Mouse (Mus musculus) cerebellum, adult 9-10 months (tissue): ENCODE results near the gene Ttc5.
"Not testable (repeated sequence)": the region's sequence is repeated elsewhere in the genome, so short reads cannot be mapped to it uniquely, and the experiment has no call there.

Source experiments
- DNase-seq: peaks from one replicate; pipeline ENCODE4 v3.0.0; 2022

The Ttc5 gene

DNA sequence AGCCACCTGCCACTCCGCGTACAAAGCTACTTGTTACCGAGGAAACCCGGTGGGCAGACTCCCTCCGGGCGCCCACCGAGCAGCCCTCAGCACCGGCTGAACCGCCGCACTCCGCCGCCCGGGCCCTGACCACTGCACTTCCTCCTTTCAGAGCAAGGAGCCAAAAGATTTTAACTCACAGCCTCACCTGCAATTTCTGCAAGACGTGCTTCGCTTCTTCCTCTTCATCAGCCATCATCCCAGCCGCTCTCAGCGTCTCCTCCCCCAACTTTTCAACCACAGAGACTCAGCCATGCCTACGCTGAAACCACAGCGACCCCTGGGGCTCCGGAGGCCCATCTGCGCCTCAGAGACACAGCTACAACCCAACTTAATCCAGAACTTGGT lies at the start of gene Ttc5:
TSS of gene Ttc5 (minus strand) at position 269 of the 387 bp plus-strand sequence.
- peak; percentile 90 for DNase-seq

GRCm38 (mm10) chr14:50834435-50834834 lies 49.1 kb upstream of the Ttc5 start:
- peak; percentile 10 for DNase-seq

DNA sequence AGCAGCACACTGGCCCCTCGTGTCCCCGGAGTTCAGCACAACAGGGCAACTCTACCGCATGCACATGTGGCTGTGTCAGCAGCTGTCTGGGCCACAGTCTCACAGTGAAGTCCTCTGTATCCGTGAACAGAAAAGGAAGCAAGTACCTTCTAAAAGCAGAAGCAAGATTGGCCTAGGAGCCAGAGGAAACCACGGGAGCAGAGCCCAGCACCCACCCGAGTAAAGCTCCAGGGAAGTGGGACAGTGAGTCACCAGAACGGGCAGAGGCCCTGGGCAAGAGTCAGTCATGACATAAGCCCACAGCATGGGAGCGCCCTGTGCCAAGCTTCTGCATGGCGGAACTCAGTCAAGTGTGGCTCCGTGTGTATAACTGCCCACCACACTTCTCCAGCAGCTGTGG lies 48.6 kb upstream of the Ttc5 start:
- DNase-seq: peak; percentile 63

DNA sequence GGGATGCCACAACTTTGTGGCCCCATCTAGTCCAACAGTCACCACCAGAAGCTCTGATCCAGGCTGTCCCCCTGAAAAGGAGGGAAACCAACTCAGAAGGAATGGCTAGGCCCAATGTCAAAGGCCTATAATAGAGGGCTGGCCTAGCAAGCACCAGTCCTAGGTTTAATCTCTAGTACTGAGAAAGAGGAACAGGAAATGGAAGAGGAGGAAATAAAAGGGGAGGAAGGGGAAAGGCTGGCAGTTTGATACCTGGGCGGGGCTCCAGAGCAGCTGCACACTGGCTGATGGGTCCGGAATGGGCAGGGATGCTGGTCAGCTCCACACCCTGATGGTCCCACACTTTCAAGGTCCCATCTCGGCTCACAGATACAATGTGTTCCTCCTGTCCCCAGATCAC lies 44.6 kb upstream of the Ttc5 start:
- DNase-seq: no peak

DNA sequence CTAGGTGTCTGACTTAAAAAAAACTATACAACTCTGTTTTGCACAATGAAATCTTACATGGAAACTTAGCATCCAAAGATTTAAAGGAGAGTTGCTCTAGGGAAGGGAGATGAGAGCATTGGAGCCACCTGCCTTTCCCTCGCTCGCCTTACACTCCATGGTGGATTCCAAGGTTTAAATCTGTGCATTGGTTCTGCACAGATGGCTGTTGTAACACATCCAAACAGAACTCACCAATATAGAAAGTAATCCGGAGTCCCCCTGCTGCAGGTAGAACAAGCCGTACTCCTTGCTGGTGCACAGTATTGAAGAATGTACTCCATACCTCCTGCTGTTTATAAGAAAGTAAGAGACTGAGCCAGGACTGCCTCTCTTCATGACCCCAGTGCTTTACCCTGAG lies 41.3 kb upstream of the Ttc5 start:
- no peak for DNase-seq

GRCm38 (mm10) chr14:50824219-50824618 lies 38.9 kb upstream of the Ttc5 start:
- DNase-seq: no peak

DNA sequence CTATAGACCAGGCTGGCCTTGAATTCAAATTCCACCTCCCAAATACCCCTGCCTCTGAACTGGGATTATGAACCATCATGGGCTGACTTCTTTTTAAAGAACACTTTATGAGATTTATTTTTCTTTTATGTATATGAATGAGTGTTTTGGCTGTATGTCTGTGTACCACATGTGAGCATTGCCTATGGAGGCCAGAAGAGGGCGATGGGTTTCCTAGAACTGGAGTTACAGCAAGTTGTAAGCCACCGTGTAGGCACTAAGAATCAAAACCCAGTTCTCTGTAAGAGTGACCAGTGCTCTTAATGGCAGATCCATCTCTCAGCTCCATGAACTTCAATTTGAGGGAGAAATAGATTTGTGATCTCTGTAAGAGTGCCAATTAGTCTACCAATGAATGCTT lies 37.9 kb upstream of the Ttc5 start:
- DNase-seq: no peak

GRCm38 (mm10) chr14:50813060-50813459 lies 27.7 kb upstream of the Ttc5 start:
- no peak for DNase-seq

DNA sequence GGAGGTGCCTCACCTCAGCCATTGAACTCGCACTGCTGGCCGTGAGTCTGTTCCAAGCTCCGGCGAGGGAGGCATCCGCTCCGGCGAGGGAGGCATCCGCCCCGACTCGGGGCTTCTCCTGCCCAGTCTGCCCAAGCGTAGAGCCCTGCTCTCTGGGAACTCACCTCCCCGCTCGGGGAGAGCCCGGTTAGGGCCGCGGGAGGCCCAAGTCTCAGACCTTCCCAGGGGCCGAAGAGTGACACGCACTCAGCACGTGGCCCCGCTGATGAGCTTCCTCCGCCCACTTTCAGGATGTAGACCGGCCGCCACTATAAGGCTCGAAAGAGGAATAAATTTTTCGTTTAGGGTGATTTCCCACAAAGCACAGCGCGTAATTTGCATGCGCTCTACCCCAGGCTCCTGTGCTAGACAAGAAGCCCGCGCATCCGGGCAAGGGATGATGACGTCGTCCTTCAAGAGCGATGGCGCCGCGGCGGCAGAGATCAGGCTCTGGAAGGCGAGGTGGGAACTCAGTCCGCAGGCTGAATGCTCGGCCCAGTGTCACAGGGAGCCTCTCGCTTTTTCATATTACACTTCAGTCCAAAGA lies 22.3 kb upstream of the Ttc5 start, which contains the start of the genes Ccnb1ip1 and Parp2:
TSS of gene Ccnb1ip1 (minus strand) at position 246 of the 586 bp plus-strand sequence.
TSS of gene Parp2 (plus strand) at position 355 of the 586 bp plus-strand sequence.
- DNase-seq: peak; percentile 100

DNA sequence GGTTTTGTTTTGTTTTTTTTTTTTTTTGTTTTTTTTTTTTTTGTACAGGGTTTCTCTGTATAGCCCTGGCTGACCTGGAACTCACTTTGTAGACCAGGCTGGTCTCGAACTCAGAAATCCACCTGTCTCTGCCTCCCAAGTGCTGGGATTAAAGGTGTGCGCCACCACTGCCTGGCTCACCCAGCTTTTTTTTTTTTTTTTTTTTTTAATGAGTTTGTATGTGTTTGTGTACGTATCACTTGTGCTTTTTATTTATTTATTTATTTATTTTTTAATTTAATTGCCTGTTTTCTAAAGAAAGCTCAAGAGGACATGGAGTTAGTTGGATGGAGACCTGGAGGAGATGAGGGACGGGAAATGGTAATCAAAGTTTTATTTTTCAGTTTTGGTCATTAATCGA lies 21.1 kb upstream of the Ttc5 start:
- DNase-seq: not testable (repeated sequence)

- DNase-seq: no peak
Observed at GRCm38 (mm10) chr14:50804683-50805082, 19.4 kb upstream of the Ttc5 start.

DNA sequence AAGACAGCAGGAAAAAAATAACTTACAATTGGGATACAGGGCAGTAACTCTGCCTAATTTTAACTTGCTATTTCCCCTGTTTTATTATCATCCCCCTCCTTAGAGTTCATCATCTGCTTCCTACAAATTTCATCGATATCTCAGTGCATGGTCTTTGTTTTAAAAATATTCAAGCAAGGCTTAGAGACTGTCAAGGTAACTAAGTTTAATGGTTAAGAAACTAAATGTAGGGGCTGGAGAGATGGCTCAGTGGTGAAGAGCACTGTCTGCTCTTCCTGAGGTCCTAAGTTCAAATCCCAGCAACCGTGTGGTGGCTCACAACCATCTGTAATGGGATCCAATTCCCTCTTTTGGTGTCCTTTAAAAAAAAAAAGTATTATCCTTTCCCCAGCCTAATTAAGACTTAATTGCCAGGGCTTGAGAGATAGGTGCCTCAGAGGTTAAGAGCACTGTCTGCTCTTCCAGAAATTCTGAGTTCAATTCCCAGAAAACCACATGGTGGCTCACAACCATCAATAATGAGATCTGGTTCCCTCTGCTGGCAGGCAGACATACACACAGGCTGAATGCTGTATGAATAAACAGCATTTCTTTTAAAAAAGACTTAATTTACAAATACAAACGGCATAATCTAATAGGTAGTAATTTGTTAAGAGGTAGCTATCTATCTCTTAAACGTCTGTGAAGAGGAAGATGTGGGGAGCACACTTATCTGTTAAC lies 17.7 kb upstream of the Ttc5 start:
- DNase-seq: no peak

DNA sequence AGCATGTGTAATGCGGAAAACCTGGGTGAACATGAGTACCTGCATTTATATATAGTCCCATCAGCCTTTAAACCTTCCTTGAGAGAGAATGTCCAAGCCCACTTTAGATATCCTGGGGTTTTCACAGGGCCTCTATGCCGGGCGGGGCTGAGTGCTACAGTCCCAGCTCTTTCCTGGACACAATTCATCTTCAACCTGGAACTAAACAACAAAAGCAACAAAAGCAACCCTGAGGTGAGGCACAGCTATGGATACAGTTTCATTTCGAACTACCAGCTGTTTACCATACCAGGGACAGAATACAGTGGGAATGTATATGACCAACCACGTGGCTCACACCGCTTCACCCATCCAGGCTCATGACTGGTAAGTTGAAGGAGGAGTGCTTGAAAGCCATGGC lies 17.1 kb upstream of the Ttc5 start:
- DNase-seq: no peak

- DNase-seq: peak; percentile 65
Observed at GRCm38 (mm10) chr14:50799502-50800259, 14.4 kb upstream of the Ttc5 start.

- no peak for DNase-seq
Observed at GRCm38 (mm10) chr14:50798512-50798911, 13.2 kb upstream of the Ttc5 start.

GRCm38 (mm10) chr14:50796464-50796863 lies 11.1 kb upstream of the Ttc5 start:
- DNase-seq: no peak

DNA sequence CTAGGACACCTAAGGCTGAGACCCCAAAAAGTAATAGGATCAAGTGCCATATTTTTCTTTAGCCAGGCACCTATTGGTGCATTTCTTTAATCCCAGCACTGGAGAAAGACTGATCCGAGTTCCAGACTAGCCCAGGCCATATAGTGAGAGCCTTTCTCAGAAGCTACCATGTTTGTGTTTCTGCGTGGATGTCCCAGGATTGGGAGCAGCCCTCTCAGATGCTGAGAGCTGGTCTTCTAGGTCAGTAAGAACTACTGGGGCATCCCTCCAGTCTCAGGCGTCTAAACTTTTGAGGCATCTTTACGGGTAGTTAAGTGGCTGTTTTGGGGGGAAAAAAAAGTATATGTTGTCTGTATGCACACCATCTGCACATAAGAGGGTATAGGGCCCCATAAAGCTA lies 10.6 kb upstream of the Ttc5 start:
- no peak for DNase-seq

- no peak for DNase-seq
Observed at GRCm38 (mm10) chr14:50795261-50795935, 10.1 kb upstream of the Ttc5 start.

GRCm38 (mm10) chr14:50788157-50788556 lies 2.8 kb upstream of the Ttc5 start:
- no peak for DNase-seq

GRCm38 (mm10) chr14:50784391-50785250 lies 698 bp downstream of the Ttc5 start:
- DNase-seq: no peak

DNA sequence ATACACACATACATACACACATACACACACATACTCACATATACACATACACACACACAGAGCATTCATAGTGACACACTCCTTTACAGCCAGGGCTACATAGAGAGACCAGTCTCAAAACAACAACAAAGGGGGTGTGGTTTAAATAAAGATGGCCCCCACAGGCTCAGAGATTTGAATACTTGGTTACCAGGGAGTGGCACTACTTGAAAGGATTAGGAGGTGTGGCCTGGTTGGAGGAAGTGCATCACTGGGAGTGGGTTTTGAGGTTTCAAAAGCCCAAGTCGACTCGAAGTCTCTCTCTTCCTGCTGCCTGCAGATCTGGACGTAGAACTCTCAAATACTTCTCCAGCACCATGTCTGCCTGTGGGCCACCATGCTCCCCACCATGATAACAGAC lies 3.2 kb downstream of the Ttc5 start:
- no peak for DNase-seq

GRCm38 (mm10) chr14:50771342-50771741 lies 14.0 kb downstream of the Ttc5 start:
- no peak for DNase-seq
